Mouse (Mus musculus) embryonic facial prominence, embryonic 14.5 days (tissue): ENCODE measurements around the gene Traf2. TPM values are rescaled to one million over a fixed set of nuclear protein-coding genes. Genes with fewer than 3 reads are reported as not detected.

ENCODE experiments used
- ATAC-seq: fragments of 200-750 bp; cut with Nextera tagmentation; 2 replicates; pipeline ENCODE4 v1.8.0; 2017; ENCODE audit warnings: low read depth, moderate number of reproducible peaks, moderate TSS enrichment
- DNase-seq: peaks from one replicate; pipeline ENCODE4 v3.0.0-alpha.2; 2015; ENCODE audit warnings: low spot score
- H3K27ac ChIP-seq: fragments of 300-500 bp; sonication (generic); replicated peaks from 2 replicates; pipeline ENCODE4 v1.5.1; 2014; ENCODE audit warnings: low read depth, mild to moderate bottlenecking, low read length, moderate library complexity
- H3K27me3 ChIP-seq: fragments of 300-500 bp; sonication (generic); replicated peaks from 2 replicates; pipeline ENCODE4 v1.6.1; 2014; ENCODE audit warnings: low read length; ENCODE audit not compliant: control insufficient read depth, insufficient read depth
- H3K36me3 ChIP-seq: fragments of 300-500 bp; sonication (generic); 2 replicates; pipeline ENCODE4 v1.6.1; 2014; ENCODE audit warnings: low read length, mixed read lengths; ENCODE audit not compliant: control insufficient read depth, insufficient read depth
- H3K4me1 ChIP-seq: fragments of 300-500 bp; sonication (generic); 2 replicates; pipeline ENCODE4 v1.6.1; 2014; ENCODE audit warnings: antibody characterized with exemption, low read length; ENCODE audit not compliant: control insufficient read depth, insufficient read depth
- H3K4me2 ChIP-seq: fragments of 300-500 bp; sonication (generic); 2 replicates; pipeline ENCODE4 v1.6.1; 2014; ENCODE audit warnings: low read depth, mild to moderate bottlenecking, low read length, moderate library complexity, mixed read lengths
- H3K4me3 ChIP-seq: fragments of 300-500 bp; sonication (generic); 2 replicates; pipeline ENCODE4 v1.5.1; 2014; ENCODE audit warnings: low read depth, mild to moderate bottlenecking, low read length
- H3K9ac ChIP-seq: fragments of 300-500 bp; sonication (generic); 2 replicates; pipeline ENCODE4 v1.6.1; 2014; ENCODE audit warnings: low read depth, mild to moderate bottlenecking, low read length, moderate library complexity, mixed read lengths
- H3K9me3 ChIP-seq: fragments of 300-500 bp; sonication (generic); 2 replicates; pipeline ENCODE4 v1.6.1; 2016; ENCODE audit warnings: low read length; ENCODE audit not compliant: control insufficient read depth
- WGBS: fragments of 180-500 bp; shearing (Covaris S2); extraction: QIAGEN DNeasy Blood & Tissue Kit; methylation state at CpG from one replicate; pipeline ENCODE4 v1.1.7; 2014; 5-methylcytosine and 5-hydroxymethylcytosine counted together
- polyA plus RNA-seq: library from polyadenylated mRNA; unstranded; fragments of >200 nt; fragmentation: Nextera tagmentation; extraction: Ambion mirVana; gene quantifications from 2 replicates; pipeline ENCODE4 v1.2.1, GENCODE M21; 2014

The Traf2 gene
- polyA plus RNA-seq, 1 experiment from 2014 or later, result 30.0 TPM

DNA sequence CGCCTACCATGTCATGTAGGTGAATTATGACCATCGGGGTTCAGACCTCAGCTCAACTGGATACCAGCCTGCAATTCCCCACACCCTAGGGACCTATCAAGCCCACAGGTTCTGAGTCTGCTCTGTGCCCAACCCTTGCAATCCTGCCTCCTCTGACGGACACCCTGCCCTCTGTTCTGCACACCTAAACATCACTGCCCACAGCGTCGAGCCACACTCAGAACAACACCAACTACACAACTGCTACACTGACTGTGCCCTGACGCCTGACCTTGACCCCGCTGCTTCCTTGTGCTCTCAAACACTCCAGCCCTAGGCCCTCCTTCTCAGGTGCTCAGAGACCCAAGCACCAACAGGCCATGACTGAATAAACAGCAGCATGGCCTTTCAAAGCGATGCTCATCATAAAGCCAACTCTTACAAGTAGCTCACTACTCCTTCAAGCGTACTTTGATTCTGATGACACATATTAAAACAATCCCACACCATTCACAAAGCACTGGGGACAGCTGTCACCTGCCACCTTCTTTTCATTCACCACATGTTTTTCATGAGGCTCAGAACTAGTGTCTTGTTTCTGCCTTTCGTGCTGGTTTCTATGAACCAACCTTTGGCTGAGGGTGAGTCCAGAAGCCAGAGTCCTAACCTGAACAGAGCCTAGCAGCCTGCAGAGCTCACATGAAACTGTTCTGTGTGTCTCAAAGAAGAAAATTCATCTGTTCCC is 4.9 kb downstream of the Traf2 start:
- H3K9ac ChIP-seq, result no peak overlapping the region
- 82% methylated on average over 9 of the region's 10 CpGs for WGBS
- peaks cover 4% of the 10 kb centered on the region; the same call in 1 of the 2 replicates for H3K4me1 ChIP-seq
- no peaks in the 10 kb centered on the region for H3K27me3 ChIP-seq
- H3K36me3 ChIP-seq, result peaks cover 25% of the 10 kb centered on the region
- ATAC-seq, result no peak
- H3K9me3 ChIP-seq, result no peaks in the 10 kb centered on the region
- no peak for DNase-seq
- H3K4me2 ChIP-seq, result no peak overlapping the region
- no peak overlapping the region for H3K4me3 ChIP-seq
- H3K27ac ChIP-seq, result no peak overlapping the region

DNA sequence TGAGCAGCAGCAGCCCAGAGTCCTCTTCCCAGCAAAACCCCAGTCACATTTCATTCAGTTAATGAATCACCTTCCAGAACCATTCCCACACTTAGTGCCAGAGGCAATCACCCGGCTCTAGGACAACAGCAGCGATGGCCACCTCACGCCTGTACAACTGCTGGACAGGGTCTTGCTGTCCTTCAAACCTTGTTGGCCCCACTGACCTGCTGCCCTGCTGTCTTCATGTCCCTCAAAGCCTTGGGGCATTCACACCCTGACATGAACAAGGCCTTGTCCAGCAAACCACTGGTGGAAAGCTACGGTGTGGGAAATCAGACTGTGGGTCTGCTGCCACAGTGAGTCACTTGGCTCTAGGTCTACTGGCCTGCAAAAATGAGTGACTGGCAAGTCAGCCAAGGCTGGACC is 6.2 kb downstream of the Traf2 start:
- Histone ChIP-seq H3K9ac (no peak overlapping the region), H3K27ac (no peak overlapping the region), H3K4me1 (no peaks in the 10 kb centered on the region), H3K27me3 (no peaks in the 10 kb centered on the region), H3K36me3 (peaks cover 38% of the 10 kb centered on the region), H3K4me2 (no peak overlapping the region), H3K9me3 (no peaks in the 10 kb centered on the region), H3K4me3 (no peak overlapping the region)
- WGBS, result 94% methylated on average over 4 of the region's 4 CpGs
- DNase-seq, result no peak
- no peak for ATAC-seq

- no peak overlapping the region for H3K9ac ChIP-seq
- H3K27ac ChIP-seq, result no peak overlapping the region
- ATAC-seq (no peak), DNase-seq (no peak)
- H3K4me1 ChIP-seq, result no peaks in the 10 kb centered on the region
- 93% methylated on average over 8 of the region's 8 CpGs for WGBS
- no peaks in the 10 kb centered on the region for H3K9me3 ChIP-seq
- no peak overlapping the region for H3K4me3 ChIP-seq
- H3K4me2 ChIP-seq, result no peak overlapping the region
- H3K27me3 ChIP-seq, result no peaks in the 10 kb centered on the region
- peaks cover 71% of the 10 kb centered on the region for H3K36me3 ChIP-seq
Measured at GRCm38 (mm10) chr2:25536531-25536930, 10.2 kb downstream of the Traf2 start.

GRCm38 (mm10) chr2:25534866-25535182 is 11.9 kb downstream of the Traf2 start:
- Histone ChIP-seq H3K27me3 (no peaks in the 10 kb centered on the region), H3K27ac (no peak overlapping the region), H3K4me3 (no peak overlapping the region), H3K36me3 (peaks cover 84% of the 10 kb centered on the region), H3K9me3 (no peaks in the 10 kb centered on the region), H3K4me2 (no peak overlapping the region), H3K9ac (no peak overlapping the region), H3K4me1 (no peaks in the 10 kb centered on the region)
- 93% methylated on average over 2 of the region's 2 CpGs for WGBS
- DNase-seq, result no peak
- no peak for ATAC-seq

GRCm38 (mm10) chr2:25534178-25534865 is 12.4 kb downstream of the Traf2 start:
- DNase-seq, result no peak
- Histone ChIP-seq H3K27me3 (no peaks in the 10 kb centered on the region), H3K27ac (no peak overlapping the region), H3K4me1 (no peaks in the 10 kb centered on the region), H3K4me2 (no peak overlapping the region), H3K4me3 (no peak overlapping the region), H3K36me3 (peaks cover 88% of the 10 kb centered on the region), H3K9me3 (no peaks in the 10 kb centered on the region), H3K9ac (no peak overlapping the region)
- WGBS, result 85% methylated on average over 3 of the region's 3 CpGs
- no peak for ATAC-seq

GRCm38 (mm10) chr2:25533707-25534106 is 13.0 kb downstream of the Traf2 start:
- Histone ChIP-seq H3K9me3 (no peaks in the 10 kb centered on the region), H3K4me2 (no peak overlapping the region), H3K4me1 (no peaks in the 10 kb centered on the region), H3K27ac (no peak overlapping the region), H3K4me3 (no peak overlapping the region), H3K9ac (no peak overlapping the region), H3K36me3 (peaks cover 92% of the 10 kb centered on the region), H3K27me3 (no peaks in the 10 kb centered on the region)
- DNase-seq (no peak), ATAC-seq (no peak)
- WGBS, result 94% methylated on average over 2 of the region's 2 CpGs

DNA sequence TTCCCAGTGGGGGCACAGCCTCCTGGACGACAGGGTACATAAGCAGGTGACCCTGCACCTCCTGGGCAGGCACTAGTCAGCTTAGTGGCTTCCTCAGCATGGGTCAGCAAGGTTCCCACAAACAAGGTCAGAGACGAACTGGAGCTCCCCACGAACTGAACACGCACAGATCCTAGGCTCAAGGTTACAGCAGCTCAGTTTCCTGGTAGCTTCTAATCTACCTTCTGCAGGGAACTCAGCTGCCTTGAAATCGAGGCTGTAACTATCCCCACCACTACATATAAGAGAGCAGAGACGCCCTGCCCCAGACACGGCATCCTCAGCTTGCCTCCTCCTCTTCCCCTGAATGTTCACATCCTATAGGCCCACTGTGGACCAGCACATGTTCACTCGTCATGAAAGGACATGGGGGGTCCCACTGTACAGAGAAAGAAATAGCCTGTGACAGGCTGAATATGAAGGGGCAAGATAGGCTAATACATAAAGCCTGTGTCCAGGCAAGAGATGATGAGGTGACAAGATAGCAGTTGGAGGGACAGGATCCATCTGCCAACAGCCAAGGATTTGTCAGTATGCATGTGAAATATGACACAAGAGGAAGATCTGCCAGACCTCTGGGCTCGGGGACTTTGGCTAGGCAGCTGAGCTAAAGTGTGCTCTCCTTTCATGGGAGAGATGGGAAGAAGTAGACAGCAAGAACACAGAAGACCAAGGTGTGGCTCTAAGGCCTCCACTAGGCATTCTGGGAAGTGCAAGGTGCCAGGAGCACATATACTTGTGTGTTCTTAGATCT is 20.0 kb downstream of the Traf2 start:
- no peak overlapping the region for H3K4me3 ChIP-seq
- H3K4me1 ChIP-seq, result no peaks in the 10 kb centered on the region
- ATAC-seq (no peak), DNase-seq (no peak)
- H3K9ac ChIP-seq, result no peak overlapping the region
- H3K9me3 ChIP-seq, result no peaks in the 10 kb centered on the region
- H3K36me3 ChIP-seq, result peaks cover 97% of the 10 kb centered on the region
- H3K4me2 ChIP-seq, result no peak overlapping the region
- H3K27me3 ChIP-seq, result no peaks in the 10 kb centered on the region
- WGBS, result 86% methylated on average over 9 of the region's 9 CpGs
- no peak overlapping the region for H3K27ac ChIP-seq

DNA sequence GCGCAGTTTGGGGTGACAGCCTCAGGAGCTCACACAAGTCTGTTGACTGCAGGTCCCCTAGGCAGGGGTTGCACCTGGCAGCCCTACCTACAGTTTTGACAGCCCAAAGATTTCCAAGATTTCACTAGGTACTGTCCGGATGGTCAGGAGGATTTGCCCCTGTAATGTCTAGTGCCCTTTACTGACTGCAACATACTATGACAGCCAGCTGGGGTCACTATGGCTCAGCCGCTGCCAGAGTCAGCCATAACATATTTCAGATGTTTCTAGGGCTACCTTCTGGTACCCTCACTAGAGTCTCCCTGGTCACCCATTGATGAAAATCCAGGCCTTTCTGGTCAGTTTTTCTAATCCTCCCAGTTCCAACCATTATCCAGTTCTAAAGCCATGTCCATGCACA is 36.8 kb downstream of the Traf2 start:
- Histone ChIP-seq H3K9me3 (no peaks in the 10 kb centered on the region), H3K4me2 (no peak overlapping the region), H3K9ac (no peak overlapping the region), H3K27ac (no peak overlapping the region), H3K4me3 (no peak overlapping the region), H3K27me3 (no peaks in the 10 kb centered on the region), H3K36me3 (peaks cover 12% of the 10 kb centered on the region), H3K4me1 (no peaks in the 10 kb centered on the region)
- 63% methylated on average over 3 of the region's 3 CpGs for WGBS
- no peak for DNase-seq
- no peak for ATAC-seq
